Mouse (Mus musculus): ENCODE results near the gene Cuzd1.

DNA sequence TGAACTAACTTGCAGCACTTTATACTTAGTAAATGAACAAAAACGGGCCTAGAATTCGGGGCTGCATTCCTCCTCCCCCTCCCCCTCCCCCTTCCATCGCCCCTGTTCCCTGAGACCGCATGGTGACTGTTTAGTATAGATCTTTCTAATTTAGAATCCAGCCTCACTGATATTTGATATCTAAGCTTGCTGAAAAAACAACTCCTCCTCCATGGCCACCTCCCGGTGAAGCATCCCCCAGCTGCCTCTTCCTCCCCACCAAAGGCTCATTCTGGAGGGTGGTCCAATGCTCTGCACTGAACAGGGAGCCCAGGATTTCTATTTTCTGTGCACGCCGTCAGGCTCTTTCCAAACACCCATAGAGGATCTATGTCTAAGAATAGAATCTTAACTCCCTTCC, 3.8 kb downstream of the Cuzd1 start:
- TF ChIP-seq CTCF (IDR thresholded peaks at IDR 0.05; ENCODE audit: extremely low read depth, insufficient read depth, low read length), result no peak
- no peak for TF ChIP-seq POLR2A (IDR thresholded peaks at IDR 0.05; ENCODE audit: extremely low read depth, insufficient read depth, low read length)

Measured in cortical plate, adult 2 months (tissue).